Mouse (Mus musculus): ENCODE data around the gene Hist1h2bj.

GRCm38 (mm10) chr13:22033741-22034442, 9.1 kb upstream of the Hist1h2bj start:
- TF ChIP-seq POLR2A (IDR thresholded peaks at IDR 0.05; ENCODE audit: extremely low read depth, insufficient read depth, low read length) = no peak
- no peak for TF ChIP-seq CTCF (IDR thresholded peaks at IDR 0.05; ENCODE audit: extremely low read depth, insufficient read depth, low read length)

Data from cortical plate, adult 2 months (tissue).